Mouse (Mus musculus): ENCODE measurements around the gene Alkbh3. TPM values are rescaled to one million over a fixed set of nuclear protein-coding genes. Genes with fewer than 3 reads are reported as not detected.

The Alkbh3 gene
- polyA plus RNA-seq, 2 experiments, result 76.2 to 76.3 TPM

GRCm38 (mm10) chr2:93964494-93965160 lies 46.0 kb downstream of the Alkbh3 start:
- Histone ChIP-seq H3K27ac (replicated peaks; ENCODE audit: low read depth, low read length) (no peak overlapping the region), H3K4me2 (replicated peaks; ENCODE audit: low read depth, low read length, severe bottlenecking) (no peak overlapping the region), H3K9ac (ENCODE audit: low read depth, low read length, severe bottlenecking) (no peak overlapping the region), H3K36me3 (ENCODE audit: control insufficient read depth, insufficient read depth, low read length) (no peaks in the 10 kb centered on the region), H3K9me3 (ENCODE audit: control insufficient read depth, low read length) (no peaks in the 10 kb centered on the region), H3K27me3 (ENCODE audit: control insufficient read depth, insufficient read depth, low read length) (no peaks in the 10 kb centered on the region), H3K4me1 (ENCODE audit: control insufficient read depth, insufficient read depth, low read length) (no peaks in the 10 kb centered on the region), H3K4me3 (replicated peaks; ENCODE audit: low read length) (no peak overlapping the region)
- ATAC-seq (ENCODE audit: low FRiP score, low read depth) (no peak), DNase-seq (ENCODE audit: low spot score) (no peak)
- no peak for TF ChIP-seq POLR2A (IDR thresholded peaks at IDR 0.05; ENCODE audit: borderline replicate concordance, extremely low read depth, insufficient read depth, insufficient read length)
- 59% methylated on average over 7 of the region's 7 CpGs for WGBS

- Histone ChIP-seq H3K9me3 (ENCODE audit: control insufficient read depth, low read length) (no peaks in the 10 kb centered on the region), H3K36me3 (ENCODE audit: control insufficient read depth, insufficient read depth, low read length) (no peaks in the 10 kb centered on the region), H3K27ac (replicated peaks; ENCODE audit: low read depth, low read length) (no peak overlapping the region), H3K9ac (ENCODE audit: low read depth, low read length, severe bottlenecking) (no peak overlapping the region), H3K4me2 (replicated peaks; ENCODE audit: low read depth, low read length, severe bottlenecking) (no peak overlapping the region), H3K27me3 (ENCODE audit: control insufficient read depth, insufficient read depth, low read length) (no peaks in the 10 kb centered on the region), H3K4me3 (replicated peaks; ENCODE audit: low read length) (no peak overlapping the region), H3K4me1 (ENCODE audit: control insufficient read depth, insufficient read depth, low read length) (no peaks in the 10 kb centered on the region)
- TF ChIP-seq POLR2A (IDR thresholded peaks at IDR 0.05; ENCODE audit: borderline replicate concordance, extremely low read depth, insufficient read depth, insufficient read length), result no peak
- DNase-seq (ENCODE audit: low spot score), result no peak
- WGBS, result 67% methylated on average over 1 of the region's 1 CpGs
- ATAC-seq (ENCODE audit: low FRiP score, low read depth), result no peak
These were observed 46.8 kb downstream of the Alkbh3 start for GRCm38 (mm10) chr2:93963802-93964201.

GRCm38 (mm10) chr2:93961716-93962115 lies 48.9 kb downstream of the Alkbh3 start:
- Histone ChIP-seq H3K4me2 (replicated peaks; ENCODE audit: low read depth, low read length, severe bottlenecking) (no peak overlapping the region), H3K9me3 (ENCODE audit: control insufficient read depth, low read length) (no peaks in the 10 kb centered on the region), H3K9ac (ENCODE audit: low read depth, low read length, severe bottlenecking) (no peak overlapping the region), H3K4me3 (replicated peaks; ENCODE audit: low read length) (no peak overlapping the region), H3K36me3 (ENCODE audit: control insufficient read depth, insufficient read depth, low read length) (no peaks in the 10 kb centered on the region), H3K27me3 (ENCODE audit: control insufficient read depth, insufficient read depth, low read length) (peaks cover 16% of the 10 kb centered on the region), H3K27ac (replicated peaks; ENCODE audit: low read depth, low read length) (no peak overlapping the region), H3K4me1 (ENCODE audit: control insufficient read depth, insufficient read depth, low read length) (no peaks in the 10 kb centered on the region)
- WGBS, result 71% methylated on average over 8 of the region's 8 CpGs
- no peak for ATAC-seq (ENCODE audit: low FRiP score, low read depth)
- no peak for DNase-seq (ENCODE audit: low spot score)
- no peak for TF ChIP-seq POLR2A (IDR thresholded peaks at IDR 0.05; ENCODE audit: borderline replicate concordance, extremely low read depth, insufficient read depth, insufficient read length)

GRCm38 (mm10) chr2:93959346-93959745 lies 51.3 kb downstream of the Alkbh3 start:
- H3K4me1 ChIP-seq (ENCODE audit: control insufficient read depth, insufficient read depth, low read length), result 0 out of 2 replicates have a peak, but pooled peaks cover 2% of the 10 kb centered on the region
- H3K27me3 ChIP-seq (ENCODE audit: control insufficient read depth, insufficient read depth, low read length), result peaks cover 40% of the 10 kb centered on the region
- ATAC-seq (ENCODE audit: low FRiP score, low read depth) (no peak), DNase-seq (ENCODE audit: low spot score) (no peak)
- no peak overlapping the region for H3K9ac ChIP-seq (ENCODE audit: low read depth, low read length, severe bottlenecking)
- 74% methylated on average over 8 of the region's 8 CpGs for WGBS
- no peak overlapping the region for H3K4me2 ChIP-seq (replicated peaks; ENCODE audit: low read depth, low read length, severe bottlenecking)
- no peak for TF ChIP-seq POLR2A (IDR thresholded peaks at IDR 0.05; ENCODE audit: borderline replicate concordance, extremely low read depth, insufficient read depth, insufficient read length)
- no peaks in the 10 kb centered on the region for H3K9me3 ChIP-seq (ENCODE audit: control insufficient read depth, low read length)
- H3K36me3 ChIP-seq (ENCODE audit: control insufficient read depth, insufficient read depth, low read length), result no peaks in the 10 kb centered on the region
- no peak overlapping the region for H3K4me3 ChIP-seq (replicated peaks; ENCODE audit: low read length)
- no peak overlapping the region for H3K27ac ChIP-seq (replicated peaks; ENCODE audit: low read depth, low read length)

- Histone ChIP-seq H3K27ac (replicated peaks; ENCODE audit: low read depth, low read length) (no peak overlapping the region), H3K4me2 (replicated peaks; ENCODE audit: low read depth, low read length, severe bottlenecking) (no peak overlapping the region), H3K4me1 (ENCODE audit: control insufficient read depth, insufficient read depth, low read length) (0 out of 2 replicates have a peak, but pooled peaks cover 2% of the 10 kb centered on the region), H3K4me3 (replicated peaks; ENCODE audit: low read length) (no peak overlapping the region), H3K27me3 (ENCODE audit: control insufficient read depth, insufficient read depth, low read length) (peaks cover 51% of the 10 kb centered on the region), H3K9me3 (ENCODE audit: control insufficient read depth, low read length) (no peaks in the 10 kb centered on the region), H3K9ac (ENCODE audit: low read depth, low read length, severe bottlenecking) (no peak overlapping the region), H3K36me3 (ENCODE audit: control insufficient read depth, insufficient read depth, low read length) (no peaks in the 10 kb centered on the region)
- 79% methylated on average over 3 of the region's 3 CpGs for WGBS
- ATAC-seq (ENCODE audit: low FRiP score, low read depth) (no peak), DNase-seq (ENCODE audit: low spot score) (no peak)
- no peak for TF ChIP-seq POLR2A (IDR thresholded peaks at IDR 0.05; ENCODE audit: borderline replicate concordance, extremely low read depth, insufficient read depth, insufficient read length)
These were observed 52.4 kb downstream of the Alkbh3 start for GRCm38 (mm10) chr2:93958216-93958615.

All from limb, embryonic 14.5 days (tissue).